Mouse (Mus musculus): ENCODE results near the gene Tmem189. TPM values are rescaled to one million over a fixed set of nuclear protein-coding genes. Genes with fewer than 3 reads are reported as not detected.
"Not testable (repeated sequence)": the region's sequence is repeated elsewhere in the genome, so short reads cannot be mapped to it uniquely, and the experiment has no call there.

Tmem189 gene
- total RNA-seq, 2 experiments from 2014 or later: 43.3 to 44.4 TPM

DNA sequence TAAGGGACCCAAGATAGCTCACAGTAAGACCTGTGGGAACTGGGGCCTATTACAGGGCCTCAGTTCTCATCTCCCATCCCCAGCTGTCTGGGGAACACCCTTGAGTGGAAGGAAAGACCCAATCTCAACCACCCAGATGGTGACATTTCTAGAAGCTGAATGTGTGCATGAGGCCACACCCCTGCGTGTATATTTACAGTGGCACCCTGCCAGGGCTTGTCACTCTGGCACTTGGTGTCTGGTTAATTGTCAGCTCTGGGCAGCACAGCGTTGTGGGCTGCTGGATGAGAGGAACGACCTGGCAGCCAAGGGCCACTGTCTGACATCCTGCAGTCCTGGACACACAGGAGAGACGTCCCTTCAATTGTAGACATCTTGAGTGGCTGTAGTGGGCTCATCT lies 60.8 kb downstream of the Tmem189 start:
- DNase-seq (ENCODE audit: low spot score in 2 of 2): no peak

DNA sequence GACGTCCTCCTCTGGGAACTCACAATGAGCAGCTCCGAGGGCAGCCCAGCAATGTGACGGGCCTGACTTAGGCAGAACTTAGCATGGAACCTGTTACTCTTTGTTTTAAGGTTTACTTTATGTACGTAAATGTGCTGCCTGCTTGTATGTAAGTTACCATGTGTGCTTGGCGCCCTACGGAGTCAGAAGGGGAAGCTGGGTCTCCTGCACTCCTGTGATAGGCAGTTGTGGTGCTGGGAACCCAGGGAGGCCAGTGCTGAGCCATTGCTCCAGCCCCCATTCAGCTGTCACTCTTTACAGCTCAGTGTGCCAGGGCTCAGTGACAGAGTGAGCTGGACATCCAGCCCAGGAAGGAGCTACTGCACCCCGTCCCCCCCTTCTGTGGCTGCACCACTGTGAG lies 62.6 kb downstream of the Tmem189 start:
- DNase-seq (ENCODE audit: low spot score in 2 of 2): no peak

GRCm38 (mm10) chr2:167625670-167626069 lies 64.0 kb downstream of the Tmem189 start:
- DNase-seq (ENCODE audit: low spot score in 2 of 2): no peak

GRCm38 (mm10) chr2:167624368-167625075 lies 65.1 kb downstream of the Tmem189 start:
- DNase-seq (ENCODE audit: low spot score in 2 of 2): no peak

- DNase-seq (ENCODE audit: low spot score in 2 of 2): no peak
Observed at GRCm38 (mm10) chr2:167622965-167623364, 66.7 kb downstream of the Tmem189 start.

DNA sequence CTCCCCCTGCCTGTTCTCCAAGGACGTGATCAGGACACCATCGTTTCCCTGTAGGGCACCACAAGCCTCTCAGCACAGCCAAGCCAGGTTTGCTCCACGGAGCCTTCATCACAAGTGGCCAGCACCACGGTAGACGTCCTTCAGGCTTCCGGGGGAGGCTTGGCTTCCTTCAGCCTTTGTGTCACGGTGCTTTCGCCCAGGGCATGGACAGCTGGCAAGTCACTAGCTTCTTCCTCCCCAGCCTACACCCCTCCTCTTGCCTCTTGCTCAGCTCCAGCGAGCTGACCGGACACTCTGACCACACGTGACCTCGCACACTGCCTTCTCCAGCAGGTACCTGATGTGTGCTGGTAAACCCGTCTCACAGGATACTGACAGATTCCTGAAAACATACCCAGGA lies 67.3 kb downstream of the Tmem189 start:
- no peak for DNase-seq (ENCODE audit: low spot score in 2 of 2)

DNA sequence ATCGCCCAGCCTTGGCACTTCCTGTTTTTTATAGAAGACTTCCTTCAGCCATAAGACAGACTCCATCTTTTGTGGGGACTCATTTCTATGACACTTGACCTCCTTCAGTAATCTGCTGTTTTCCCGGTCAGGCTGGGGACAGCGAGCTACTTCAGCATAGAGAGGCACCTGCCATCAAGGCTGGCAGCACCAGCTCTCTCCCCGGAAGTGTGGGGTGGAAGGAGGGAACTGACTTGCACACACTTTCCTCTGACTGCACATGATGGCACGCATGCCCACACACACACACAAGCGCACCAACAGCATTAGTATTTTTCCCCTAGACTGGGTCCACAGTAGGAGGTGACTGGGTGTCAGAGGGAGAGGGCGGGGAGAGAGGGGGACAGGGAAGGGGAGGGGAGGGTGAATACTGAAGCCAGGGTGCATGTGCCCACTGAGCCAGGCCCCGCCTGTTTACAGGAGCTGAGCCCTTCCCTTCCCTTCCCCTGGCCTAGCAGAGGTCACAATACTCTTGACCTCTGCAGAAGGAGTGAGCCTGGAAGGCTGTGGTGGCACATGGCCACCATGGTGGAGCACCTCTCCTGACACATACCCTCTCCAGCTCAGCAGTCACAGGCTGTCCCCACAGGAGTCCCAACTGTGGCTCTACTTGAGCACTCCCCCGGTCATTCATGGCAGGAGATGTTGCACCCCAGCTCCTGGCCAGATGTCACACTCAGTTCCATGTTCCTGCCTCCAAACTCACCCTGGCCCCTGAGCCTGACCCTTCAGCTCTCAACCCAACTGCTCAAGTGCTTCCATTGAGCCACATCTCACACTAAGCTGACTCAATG lies 68.2 kb downstream of the Tmem189 start:
- no peak for DNase-seq (ENCODE audit: low spot score in 2 of 2)

- DNase-seq (ENCODE audit: low spot score in 2 of 2): no peak
Observed at GRCm38 (mm10) chr2:167617472-167617871, 72.2 kb downstream of the Tmem189 start.

DNA sequence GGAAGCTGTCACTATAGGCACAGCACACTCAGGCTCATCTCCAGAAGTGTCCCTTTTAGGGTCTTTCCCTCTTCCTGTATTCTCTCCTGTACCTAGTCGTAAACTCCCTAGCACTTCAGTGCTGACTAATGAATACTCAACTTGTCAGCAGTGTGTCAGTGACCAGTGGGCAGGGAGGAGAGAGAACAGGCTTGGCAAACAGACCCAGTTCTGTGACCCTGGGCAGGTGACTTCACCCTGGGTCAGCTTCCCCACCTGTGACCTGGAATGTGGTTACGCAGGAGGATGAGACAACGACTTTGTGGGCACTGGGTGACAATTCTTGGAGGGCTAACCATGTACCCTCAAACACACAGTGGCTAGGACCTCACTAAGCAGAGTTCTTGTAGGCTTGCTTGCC lies 72.6 kb downstream of the Tmem189 start:
- DNase-seq (ENCODE audit: low spot score in 2 of 2): no peak

DNA sequence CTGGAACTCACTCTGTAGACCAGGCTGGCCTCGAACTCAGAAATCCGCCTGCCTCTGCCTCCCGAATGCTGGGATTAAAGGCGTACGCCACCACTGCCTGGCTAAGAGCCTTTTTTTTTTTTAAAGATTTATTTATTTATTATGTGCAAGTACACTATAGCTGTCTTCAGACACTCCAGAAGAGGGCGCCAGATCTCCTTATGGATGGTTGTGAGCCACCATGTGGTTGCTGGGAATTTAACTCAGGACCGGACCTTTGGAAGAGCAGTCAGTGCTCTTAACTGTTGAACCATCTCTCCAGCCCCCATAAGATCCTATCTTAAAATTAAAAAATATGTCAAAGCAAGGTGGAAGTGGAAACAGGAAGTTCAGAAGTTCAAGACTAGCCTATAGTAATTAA lies 76.3 kb downstream of the Tmem189 start:
- DNase-seq (ENCODE audit: low spot score in 2 of 2): not testable (repeated sequence)

- DNase-seq (ENCODE audit: low spot score in 2 of 2): no peak
Observed at GRCm38 (mm10) chr2:167612122-167612521, 77.5 kb downstream of the Tmem189 start.

DNA sequence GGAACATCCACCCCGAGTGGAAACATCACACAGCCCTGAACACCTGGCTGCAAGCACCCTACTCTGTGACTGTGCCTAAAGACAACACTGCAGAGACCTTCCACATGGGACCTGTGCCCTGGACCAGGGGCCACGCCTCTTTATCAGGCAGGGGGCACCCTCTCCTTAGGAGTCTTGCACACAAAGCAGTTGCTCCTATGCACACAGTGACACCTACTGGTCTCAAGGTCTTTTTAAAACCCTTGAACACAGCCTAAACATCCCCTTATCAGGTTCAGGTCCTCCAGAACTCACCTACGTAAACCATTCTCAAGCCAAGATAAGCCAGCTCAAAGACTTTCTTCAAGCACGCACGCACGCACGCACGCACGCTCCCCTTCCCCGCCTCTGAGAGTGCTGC lies 78.3 kb downstream of the Tmem189 start:
- DNase-seq (ENCODE audit: low spot score in 2 of 2): no peak

DNA sequence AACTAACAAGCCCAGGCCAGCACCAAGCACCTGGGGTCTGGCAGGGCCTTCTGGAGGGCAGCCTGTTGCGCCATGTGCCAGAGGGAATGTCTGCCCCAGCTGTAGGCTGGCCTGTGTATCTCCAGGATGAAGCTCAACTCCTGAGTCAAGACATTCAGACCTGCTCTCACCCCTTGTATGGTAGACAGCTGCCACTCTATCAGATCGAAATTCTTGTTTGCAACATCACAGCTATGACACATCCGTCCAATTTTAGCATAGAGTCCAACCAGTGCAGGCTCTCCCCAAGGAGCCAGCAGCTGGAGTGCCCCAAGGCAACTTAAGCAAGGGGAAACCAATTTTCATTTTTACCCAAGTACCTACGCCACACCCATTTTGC lies 82.9 kb downstream of the Tmem189 start:
- no peak for DNase-seq (ENCODE audit: low spot score in 2 of 2)

- no peak for DNase-seq (ENCODE audit: low spot score in 2 of 2)
Observed at GRCm38 (mm10) chr2:167605817-167606744, 83.5 kb downstream of the Tmem189 start.

GRCm38 (mm10) chr2:167605178-167605794 lies 84.3 kb downstream of the Tmem189 start:
- DNase-seq (ENCODE audit: low spot score in 2 of 2): peak; percentile 86 to 92

DNA sequence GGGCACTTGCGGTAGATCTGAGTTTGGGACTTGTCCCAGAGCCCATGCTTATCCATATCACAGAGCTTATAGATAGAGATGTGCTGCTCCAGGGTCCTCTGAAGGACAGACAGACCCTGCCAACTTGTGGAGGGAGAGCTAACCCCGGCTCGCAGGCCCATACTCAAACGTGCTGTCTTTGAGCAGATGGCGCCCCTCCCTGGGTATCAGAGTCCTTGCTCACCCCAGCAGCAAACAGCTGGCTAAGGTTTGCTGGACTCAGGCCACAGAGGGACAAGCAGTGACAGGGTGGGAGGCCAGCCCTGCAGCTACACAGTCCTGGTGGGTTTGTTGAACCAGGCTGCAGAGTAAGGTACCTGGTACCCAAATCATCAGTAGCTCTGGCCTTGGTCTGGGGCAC lies 86.6 kb downstream of the Tmem189 start:
- DNase-seq (ENCODE audit: low spot score in 2 of 2): no peak

- no peak for DNase-seq (ENCODE audit: low spot score in 2 of 2)
Observed at GRCm38 (mm10) chr2:167602364-167602763, 87.3 kb downstream of the Tmem189 start.

- DNase-seq (ENCODE audit: low spot score in 2 of 2): no peak
Observed at GRCm38 (mm10) chr2:167600481-167600995, 89.1 kb downstream of the Tmem189 start.

- no peak for DNase-seq (ENCODE audit: low spot score in 2 of 2)
Observed at GRCm38 (mm10) chr2:167599917-167600316, 89.7 kb downstream of the Tmem189 start.

DNA sequence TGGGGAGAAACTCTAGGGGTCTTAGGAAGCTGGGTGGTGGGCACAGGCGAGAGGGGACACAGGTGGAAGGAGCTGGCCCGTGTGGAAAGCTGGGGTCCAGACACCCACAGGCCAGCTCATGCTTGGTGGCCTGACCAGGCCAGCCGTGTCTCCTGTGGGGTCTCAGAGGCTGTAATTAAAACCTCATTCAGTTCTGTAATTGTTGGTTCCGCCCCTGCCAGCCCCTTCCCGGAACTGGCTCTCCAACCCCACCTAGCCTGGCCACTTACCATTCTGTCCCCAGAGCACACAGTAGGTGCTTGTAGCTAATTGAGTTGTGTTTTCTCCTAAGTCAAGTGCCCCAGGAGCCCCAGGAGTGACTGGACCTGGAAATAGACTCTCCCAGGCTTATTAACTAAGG lies 90.4 kb downstream of the Tmem189 start:
- DNase-seq (ENCODE audit: low spot score in 2 of 2): no peak
